Mouse (Mus musculus): Measurements from ENCODE around the gene Btf3l4. TPM values are rescaled to one million over a fixed set of nuclear protein-coding genes. Genes with fewer than 3 reads are reported as not detected.
A peak's percentile ranks its signal among the peaks of the same experiment; 100 is the strongest.

Gene Btf3l4
- total and polyA plus RNA-seq, 3 experiments = 8.8 to 119 (median 88.3) TPM

DNA sequence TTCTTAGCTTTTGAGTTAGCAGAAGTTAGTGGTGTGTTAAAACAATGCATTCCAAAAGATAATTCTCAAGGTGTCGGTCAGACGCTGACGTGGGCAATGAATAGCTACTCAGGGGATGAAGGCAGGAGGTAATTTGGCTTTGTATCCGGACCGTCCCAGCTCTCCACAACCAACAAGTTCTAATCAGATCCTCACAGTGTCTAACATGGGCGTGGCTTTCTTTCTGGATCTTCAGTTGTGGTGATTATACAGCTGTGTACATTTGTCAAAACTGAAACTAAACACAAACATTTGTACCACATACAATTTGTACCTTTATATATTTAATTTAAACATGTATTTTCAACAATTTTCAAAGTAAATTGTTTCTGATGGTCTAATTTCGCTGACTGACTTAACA, 33.4 kb upstream of the Btf3l4 start:
- no peak for TF ChIP-seq TAL1 (conservative IDR thresholded peaks at IDR 0.05; ENCODE audit: low read depth, low read length)
- TF ChIP-seq GATA2 (IDR thresholded peaks at IDR 0.05; ENCODE audit: borderline replicate concordance, low read depth, low read length) = no peak
- TF ChIP-seq CTCF (IDR thresholded peaks at IDR 0.05; ENCODE audit: low read depth, low read length) = no peak
- TF ChIP-seq POLR2AphosphoS5 (IDR thresholded peaks at IDR 0.05; ENCODE audit: insufficient replicate concordance, low read depth, low read length) = no peak
- no peak for TF ChIP-seq GATA1 (IDR thresholded peaks at IDR 0.05; ENCODE audit: borderline replicate concordance, low read length)

DNA sequence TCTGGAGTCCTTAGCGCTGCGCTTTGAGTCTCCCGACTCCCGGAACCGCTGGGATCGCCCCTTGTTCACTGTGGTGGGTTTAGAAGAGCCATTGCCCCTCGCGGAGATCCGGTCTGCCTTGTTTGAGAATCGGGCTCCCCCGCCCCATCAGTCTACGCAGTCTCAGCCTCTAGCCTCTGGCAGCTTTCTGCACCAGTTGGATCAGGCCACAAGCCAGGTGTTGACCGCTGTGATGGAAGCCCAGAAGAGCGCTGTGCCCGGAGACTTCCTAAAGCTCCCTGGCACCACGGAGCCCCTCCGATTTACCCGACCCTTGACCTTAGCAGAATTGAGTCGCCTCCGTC, 15.1 kb upstream of the Btf3l4 start, which contains the start of gene A730015C16Rik:
Gene A730015C16Rik (minus strand): TSS at position 115 of the 344 bp plus-strand sequence.
- no peak for DNase-seq (ENCODE audit: low spot score)

More for the DNA sequence above, 33.4 kb upstream of the Btf3l4 start:
- peaks cover 28% of the 10 kb centered on the region for H3K4me1 ChIP-seq (ENCODE audit: insufficient read depth, low read depth, low read length)
- no peaks in the 10 kb centered on the region for H3K9me3 ChIP-seq (replicated peaks)
- no peak for DNase-seq (ENCODE audit: low spot score)
- no peak overlapping the region; the same call in 1 of the 2 replicates for H3K4me3 ChIP-seq (ENCODE audit: low read depth, low read length)
- peaks cover 11% of the 10 kb centered on the region for H3K36me3 ChIP-seq (replicated peaks)
- ATAC-seq (ENCODE audit: extremely low read depth, insufficient number of reproducible peaks, low FRiP score, poor library complexity, severe bottlenecking) = peak; percentile 38
- H3K27me3 ChIP-seq (ENCODE audit: insufficient read depth, low read length) = peaks cover 4% of the 10 kb centered on the region; the same call in 1 of the 2 replicates

GRCm38 (mm10) chr4:108847715-108848504, 14.5 kb upstream of the Btf3l4 start, which contains the start of gene Kti12:
Gene Kti12 (plus strand): TSS chr4:108847785.
- DNase-seq (ENCODE audit: low spot score) = peak; percentile 84
- no peaks in the 10 kb centered on the region for H3K9me3 ChIP-seq (replicated peaks)
- ATAC-seq (ENCODE audit: extremely low read depth, insufficient number of reproducible peaks, low FRiP score, poor library complexity, severe bottlenecking) = peak; percentile 92
- H3K36me3 ChIP-seq (replicated peaks) = peaks cover 23% of the 10 kb centered on the region
- no peaks in the 10 kb centered on the region for H3K27me3 ChIP-seq (ENCODE audit: insufficient read depth, low read length)
- peaks cover 25% of the 10 kb centered on the region; the same call in 1 of the 2 replicates for H3K4me1 ChIP-seq (ENCODE audit: insufficient read depth, low read depth, low read length)
- H3K4me3 ChIP-seq (ENCODE audit: low read depth, low read length) = peak within 1 kb of the TSS; percentile 100
- no peak for TF ChIP-seq GATA2 (IDR thresholded peaks at IDR 0.05; ENCODE audit: borderline replicate concordance, low read depth, low read length)
- no peak for TF ChIP-seq CTCF (IDR thresholded peaks at IDR 0.05; ENCODE audit: low read depth, low read length)
- TF ChIP-seq GATA1 (IDR thresholded peaks at IDR 0.05; ENCODE audit: borderline replicate concordance, low read length) = no peak
- no peak for TF ChIP-seq TAL1 (conservative IDR thresholded peaks at IDR 0.05; ENCODE audit: low read depth, low read length)
- no peak for TF ChIP-seq POLR2AphosphoS5 (IDR thresholded peaks at IDR 0.05; ENCODE audit: insufficient replicate concordance, low read depth, low read length)

More for the DNA sequence above, 15.1 kb upstream of the Btf3l4 start, which contains the start of gene A730015C16Rik:
- Histone ChIP-seq H3K27me3 (ENCODE audit: insufficient read depth, low read length) (no peaks in the 10 kb centered on the region), H3K9me3 (replicated peaks) (no peaks in the 10 kb centered on the region), H3K4me3 (ENCODE audit: low read depth, low read length) (peak within 1 kb of the TSS; percentile 100), H3K36me3 (replicated peaks) (peaks cover 28% of the 10 kb centered on the region), H3K4me1 (ENCODE audit: insufficient read depth, low read depth, low read length) (peaks cover 24% of the 10 kb centered on the region; the same call in 1 of the 2 replicates)
- TF ChIP-seq GATA2 (IDR thresholded peaks at IDR 0.05; ENCODE audit: borderline replicate concordance, low read depth, low read length) (no peak), POLR2AphosphoS5 (IDR thresholded peaks at IDR 0.05; ENCODE audit: insufficient replicate concordance, low read depth, low read length) (no peak), GATA1 (IDR thresholded peaks at IDR 0.05; ENCODE audit: borderline replicate concordance, low read length) (no peak), CTCF (IDR thresholded peaks at IDR 0.05; ENCODE audit: low read depth, low read length) (no peak), TAL1 (conservative IDR thresholded peaks at IDR 0.05; ENCODE audit: low read depth, low read length) (no peak)
- no peak for ATAC-seq (ENCODE audit: extremely low read depth, insufficient number of reproducible peaks, low FRiP score, poor library complexity, severe bottlenecking)

DNA sequence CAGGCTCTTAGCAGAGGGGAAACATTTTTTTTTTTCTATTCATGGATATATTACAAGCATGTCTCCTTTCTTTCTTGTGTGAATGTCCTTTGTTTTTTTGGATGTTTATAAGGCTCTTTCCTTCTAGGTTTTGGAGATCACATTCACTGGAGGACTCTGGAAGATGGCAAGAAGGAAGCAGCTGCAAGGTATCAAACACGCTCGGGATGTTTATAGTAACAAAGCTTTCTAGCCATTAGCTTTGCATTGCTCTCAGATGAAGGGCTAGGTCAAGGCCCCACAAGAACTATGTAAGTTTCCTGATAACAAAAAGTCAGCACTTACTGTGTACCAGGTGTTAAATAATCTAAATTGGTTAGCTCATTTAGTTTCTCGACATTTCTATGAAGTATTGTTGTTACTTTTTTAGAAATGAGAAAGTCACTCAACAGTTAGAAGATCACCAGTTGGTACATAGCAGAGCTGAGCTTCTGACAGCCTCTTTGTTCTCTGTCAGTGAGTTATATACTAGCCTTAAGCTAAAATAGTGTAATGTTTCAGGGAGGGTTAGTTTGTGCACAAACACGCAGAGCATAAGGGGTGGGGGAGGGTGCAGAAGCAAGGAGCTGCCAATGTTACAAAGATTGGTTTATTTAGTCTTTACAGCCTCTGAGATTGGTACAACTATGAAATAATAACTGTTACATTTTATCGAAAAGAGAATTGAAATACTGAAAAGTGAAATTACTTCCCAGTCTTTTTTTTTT, 12.6 kb upstream of the Btf3l4 start:
- Histone ChIP-seq H3K4me3 (ENCODE audit: low read depth, low read length) (no peak overlapping the region), H3K36me3 (replicated peaks) (peaks cover 25% of the 10 kb centered on the region), H3K27me3 (ENCODE audit: insufficient read depth, low read length) (no peaks in the 10 kb centered on the region), H3K9me3 (replicated peaks) (no peaks in the 10 kb centered on the region), H3K4me1 (ENCODE audit: insufficient read depth, low read depth, low read length) (peaks cover 22% of the 10 kb centered on the region; the same call in 1 of the 2 replicates)
- TF ChIP-seq POLR2AphosphoS5 (IDR thresholded peaks at IDR 0.05; ENCODE audit: insufficient replicate concordance, low read depth, low read length) (no peak), GATA2 (IDR thresholded peaks at IDR 0.05; ENCODE audit: borderline replicate concordance, low read depth, low read length) (no peak), TAL1 (conservative IDR thresholded peaks at IDR 0.05; ENCODE audit: low read depth, low read length) (no peak), GATA1 (IDR thresholded peaks at IDR 0.05; ENCODE audit: borderline replicate concordance, low read length) (no peak), CTCF (IDR thresholded peaks at IDR 0.05; ENCODE audit: low read depth, low read length) (no peak)
- no peak for DNase-seq (ENCODE audit: low spot score)
- no peak for ATAC-seq (ENCODE audit: extremely low read depth, insufficient number of reproducible peaks, low FRiP score, poor library complexity, severe bottlenecking)

- DNase-seq (ENCODE audit: low spot score) (no peak), ATAC-seq (ENCODE audit: extremely low read depth, insufficient number of reproducible peaks, low FRiP score, poor library complexity, severe bottlenecking) (no peak)
- no peak for TF ChIP-seq TAL1 (conservative IDR thresholded peaks at IDR 0.05; ENCODE audit: low read depth, low read length)
- TF ChIP-seq GATA2 (IDR thresholded peaks at IDR 0.05; ENCODE audit: borderline replicate concordance, low read depth, low read length) = no peak
- no peak for TF ChIP-seq POLR2AphosphoS5 (IDR thresholded peaks at IDR 0.05; ENCODE audit: insufficient replicate concordance, low read depth, low read length)
- no peak for TF ChIP-seq GATA1 (IDR thresholded peaks at IDR 0.05; ENCODE audit: borderline replicate concordance, low read length)
- TF ChIP-seq CTCF (IDR thresholded peaks at IDR 0.05; ENCODE audit: low read depth, low read length) = no peak
- H3K27me3 ChIP-seq (ENCODE audit: insufficient read depth, low read length) = no peaks in the 10 kb centered on the region
- peaks cover 4% of the 10 kb centered on the region; the same call in 1 of the 2 replicates for H3K4me1 ChIP-seq (ENCODE audit: insufficient read depth, low read depth, low read length)
- H3K9me3 ChIP-seq (replicated peaks) = no peaks in the 10 kb centered on the region
- no peak overlapping the region for H3K4me3 ChIP-seq (ENCODE audit: low read depth, low read length)
- peaks cover 16% of the 10 kb centered on the region for H3K36me3 ChIP-seq (replicated peaks)
Observed at GRCm38 (mm10) chr4:108843336-108843735, 9.9 kb upstream of the Btf3l4 start.
